Mouse (Mus musculus) kidney, embryonic 14.5 days (tissue): ENCODE measurements around the gene Gm16867. TPM values are rescaled to one million over a fixed set of nuclear protein-coding genes. Genes with fewer than 3 reads are reported as not detected.
A peak's percentile ranks its signal among the peaks of the same experiment; 100 is the strongest.
"Not testable (repeated sequence)": the region's sequence is repeated elsewhere in the genome, so short reads cannot be mapped to it uniquely, and the experiment has no call there.

Experiments used
- ATAC-seq: fragments of 200-750 bp; cut with Nextera tagmentation; 2 replicates; pipeline ENCODE4 v1.8.0; 2017; ENCODE audit warnings: moderate number of reproducible peaks, mild to moderate bottlenecking, moderate TSS enrichment, moderate library complexity; ENCODE audit not compliant: low FRiP score, low TSS enrichment
- H3K27ac ChIP-seq: fragments of 300-500 bp; sonication (generic); 2 replicates; pipeline ENCODE4 v1.5.1; 2014; ENCODE audit warnings: low read depth, mild to moderate bottlenecking, low read length, moderate library complexity, mixed read lengths
- H3K27me3 ChIP-seq: fragments of 300-500 bp; sonication (generic); 2 replicates; pipeline ENCODE4 v1.6.1; 2014; ENCODE audit warnings: mild to moderate bottlenecking, low read length; ENCODE audit not compliant: control insufficient read depth, insufficient read depth
- H3K36me3 ChIP-seq: fragments of 300-500 bp; sonication (generic); 2 replicates; pipeline ENCODE4 v1.6.1; 2014; ENCODE audit warnings: low read length, mixed read lengths; ENCODE audit not compliant: control insufficient read depth, insufficient read depth
- H3K4me1 ChIP-seq: fragments of 300-500 bp; sonication (generic); 2 replicates; pipeline ENCODE4 v1.6.1; 2014; ENCODE audit warnings: low read length, mixed read lengths; ENCODE audit not compliant: control insufficient read depth, insufficient read depth
- H3K4me2 ChIP-seq: fragments of 300-500 bp; sonication (generic); replicated peaks from 2 replicates; pipeline ENCODE4 v1.6.1; 2014; ENCODE audit warnings: low read depth, mild to moderate bottlenecking, low read length
- H3K4me3 ChIP-seq: fragments of 300-500 bp; sonication (generic); 2 replicates; pipeline ENCODE4 v1.5.1; 2014; ENCODE audit warnings: mild to moderate bottlenecking, low read length
- H3K9ac ChIP-seq: fragments of 300-500 bp; sonication (generic); 2 replicates; pipeline ENCODE4 v1.6.1; 2014; ENCODE audit warnings: low read depth, mild to moderate bottlenecking, low read length, moderate library complexity
- H3K9me3 ChIP-seq: fragments of 300-500 bp; sonication (generic); 2 replicates; pipeline ENCODE4 v1.6.1; 2016; ENCODE audit warnings: low read length; ENCODE audit not compliant: control insufficient read depth
- WGBS: fragments of 180-500 bp; shearing (Covaris S2); extraction: QIAGEN DNeasy Blood & Tissue Kit; methylation state at CpG from one replicate; pipeline ENCODE4 v1.1.7; 2014; 5-methylcytosine and 5-hydroxymethylcytosine counted together
- polyA plus RNA-seq: library from polyadenylated mRNA; unstranded; fragments of >200 nt; fragmentation: Nextera tagmentation; extraction: Ambion mirVana; gene quantifications from 2 replicates; pipeline ENCODE4 v1.2.1, GENCODE M21; 2014

Gm16867 gene
- polyA plus RNA-seq, 1 experiment from 2014 or later = not detected

- ATAC-seq, H3K27ac ChIP-seq, H3K36me3 ChIP-seq, H3K4me3 ChIP-seq, H3K27me3 ChIP-seq, H3K9me3 ChIP-seq, H3K4me1 ChIP-seq, H3K9ac ChIP-seq, H3K4me2 ChIP-seq: not testable (repeated sequence)
- WGBS = no CpG with 5 or more reads among the region's 2 CpGs
These were observed 9.3 kb upstream of the Gm16867 start, which contains the start of gene Gm27179 for GRCm38 (mm10) chr14:69512449-69512848. Gene Gm27179, minus strand, starts transcription at chr14:69512549.

GRCm38 (mm10) chr14:69507000-69507399 lies 3.8 kb upstream of the Gm16867 start:
- not testable (repeated sequence) for H3K9ac ChIP-seq, H3K4me1 ChIP-seq, H3K9me3 ChIP-seq, H3K4me3 ChIP-seq, ATAC-seq, H3K27ac ChIP-seq, H3K4me2 ChIP-seq, H3K27me3 ChIP-seq, H3K36me3 ChIP-seq
- WGBS = no CpG with 5 or more reads among the region's 1 CpGs

- no CpG with 5 or more reads among the region's 73 CpGs for WGBS
- H3K27me3 ChIP-seq, H3K4me2 ChIP-seq, H3K4me1 ChIP-seq, H3K4me3 ChIP-seq, H3K9me3 ChIP-seq, H3K36me3 ChIP-seq, H3K9ac ChIP-seq, H3K27ac ChIP-seq: not testable (repeated sequence)
- peak; percentile 78 for ATAC-seq
These were observed 567 bp downstream of the Gm16867 start for GRCm38 (mm10) chr14:69502440-69503150.

- not testable (repeated sequence) for H3K27me3 ChIP-seq, H3K4me1 ChIP-seq, H3K9me3 ChIP-seq, H3K9ac ChIP-seq, ATAC-seq, H3K4me3 ChIP-seq, H3K36me3 ChIP-seq, H3K27ac ChIP-seq, H3K4me2 ChIP-seq
These were observed 6.9 kb downstream of the Gm16867 start for GRCm38 (mm10) chr14:69496259-69496658.

- H3K4me1 ChIP-seq, H3K27me3 ChIP-seq, H3K27ac ChIP-seq, ATAC-seq, H3K9me3 ChIP-seq, H3K9ac ChIP-seq, H3K4me3 ChIP-seq, H3K4me2 ChIP-seq, H3K36me3 ChIP-seq: not testable (repeated sequence)
- no CpG with 5 or more reads among the region's 2 CpGs for WGBS
These were observed 8.2 kb downstream of the Gm16867 start for GRCm38 (mm10) chr14:69494946-69495345.

- not testable (repeated sequence) for H3K27ac ChIP-seq, H3K9me3 ChIP-seq, H3K27me3 ChIP-seq, ATAC-seq, H3K4me2 ChIP-seq, H3K9ac ChIP-seq, H3K4me3 ChIP-seq, H3K36me3 ChIP-seq, H3K4me1 ChIP-seq
- no CpG with 5 or more reads among the region's 3 CpGs for WGBS
These were observed 8.6 kb downstream of the Gm16867 start for GRCm38 (mm10) chr14:69494522-69494921.

GRCm38 (mm10) chr14:69488001-69488400 lies 15.2 kb downstream of the Gm16867 start:
- ATAC-seq, H3K4me2 ChIP-seq, H3K27ac ChIP-seq, H3K27me3 ChIP-seq, H3K4me1 ChIP-seq, H3K9me3 ChIP-seq, H3K9ac ChIP-seq, H3K4me3 ChIP-seq, H3K36me3 ChIP-seq: not testable (repeated sequence)
- no CpG with 5 or more reads among the region's 10 CpGs for WGBS

- ATAC-seq, H3K27me3 ChIP-seq: not testable (repeated sequence)
These were observed 17.6 kb downstream of the Gm16867 start for GRCm38 (mm10) chr14:69485466-69486135.

GRCm38 (mm10) chr14:69473941-69474646 lies 29.1 kb downstream of the Gm16867 start:
- ATAC-seq = 0 out of 2 replicates have a peak, but pooled peaks have one; percentile 60
- not testable (repeated sequence) for H3K9ac ChIP-seq, H3K4me2 ChIP-seq, H3K36me3 ChIP-seq, H3K27ac ChIP-seq, H3K9me3 ChIP-seq, H3K4me1 ChIP-seq, H3K4me3 ChIP-seq, H3K27me3 ChIP-seq
- WGBS = no CpG with 5 or more reads among the region's 11 CpGs

More at GRCm38 (mm10) chr14:69485466-69486135, 17.6 kb downstream of the Gm16867 start:
- not testable (repeated sequence) for H3K36me3 ChIP-seq, H3K9ac ChIP-seq, H3K27ac ChIP-seq, H3K4me2 ChIP-seq, H3K4me1 ChIP-seq, H3K9me3 ChIP-seq, H3K4me3 ChIP-seq
- no CpG with 5 or more reads among the region's 18 CpGs for WGBS
